Mouse (Mus musculus): ENCODE measurements around the gene Plxna1.

GRCm38 (mm10) chr6:89299818-89300217, 62.6 kb downstream of the Plxna1 start:
- no peak for TF ChIP-seq CTCF (conservative IDR thresholded peaks at IDR 0.05; ENCODE audit: insufficient read depth, insufficient read length, low read depth, low read length)
- TF ChIP-seq POLR2A (IDR thresholded peaks at IDR 0.05; ENCODE audit: low read depth, low read length), result no peak

Data from kidney, adult 2 months (tissue).